Mouse (Mus musculus) erythroblast, embryonic 14.5 days (primary cell): Measurements from ENCODE around the gene Banp. TPM values are rescaled to one million over a fixed set of nuclear protein-coding genes. Genes with fewer than 3 reads are reported as not detected.
A peak's percentile ranks its signal among the peaks of the same experiment; 100 is the strongest.

Experiments used
- H3K27me3 ChIP-seq: 2 replicates; pipeline ENCODE4 v1.6.1; 2012; ENCODE audit warnings: inconsistent platforms; ENCODE audit not compliant: control insufficient read depth
- H3K36me3 ChIP-seq: 2 replicates; pipeline ENCODE4 v1.6.1; 2012; ENCODE audit warnings: mild to moderate bottlenecking, inconsistent platforms; ENCODE audit not compliant: control insufficient read depth
- H3K4me1 ChIP-seq: 2 replicates; pipeline ENCODE4 v1.6.1; 2012; ENCODE audit warnings: inconsistent platforms; ENCODE audit not compliant: control insufficient read depth
- H3K4me3 ChIP-seq: replicated peaks from 2 replicates; pipeline ENCODE3; 2012; ENCODE audit warnings: moderate library complexity, mild to moderate bottlenecking, inconsistent platforms
- H3K9me3 ChIP-seq: 2 replicates; pipeline ENCODE4 v1.6.1; 2012; ENCODE audit warnings: low read length, inconsistent platforms, mixed read lengths; ENCODE audit not compliant: control insufficient read depth
- GATA1 ChIP-seq: IDR thresholded peaks from 2 replicates; pipeline ENCODE4 v1.6.1; 2012; ENCODE audit warnings: low read length, inconsistent platforms, mixed read lengths
- TAL1 ChIP-seq: IDR thresholded peaks from 3 replicates; pipeline ENCODE4 v1.6.1; 2012; ENCODE audit warnings: low read length, inconsistent platforms, mixed read lengths
- polyA plus RNA-seq: library from polyadenylated mRNA; stranded (reverse); fragments of >175 nt; gene quantifications from 2 replicates; pipeline ENCODE4 v1.2.3, GENCODE M21; 2012

Gene Banp
- polyA plus RNA-seq, 1 experiment: 8.0 TPM

DNA sequence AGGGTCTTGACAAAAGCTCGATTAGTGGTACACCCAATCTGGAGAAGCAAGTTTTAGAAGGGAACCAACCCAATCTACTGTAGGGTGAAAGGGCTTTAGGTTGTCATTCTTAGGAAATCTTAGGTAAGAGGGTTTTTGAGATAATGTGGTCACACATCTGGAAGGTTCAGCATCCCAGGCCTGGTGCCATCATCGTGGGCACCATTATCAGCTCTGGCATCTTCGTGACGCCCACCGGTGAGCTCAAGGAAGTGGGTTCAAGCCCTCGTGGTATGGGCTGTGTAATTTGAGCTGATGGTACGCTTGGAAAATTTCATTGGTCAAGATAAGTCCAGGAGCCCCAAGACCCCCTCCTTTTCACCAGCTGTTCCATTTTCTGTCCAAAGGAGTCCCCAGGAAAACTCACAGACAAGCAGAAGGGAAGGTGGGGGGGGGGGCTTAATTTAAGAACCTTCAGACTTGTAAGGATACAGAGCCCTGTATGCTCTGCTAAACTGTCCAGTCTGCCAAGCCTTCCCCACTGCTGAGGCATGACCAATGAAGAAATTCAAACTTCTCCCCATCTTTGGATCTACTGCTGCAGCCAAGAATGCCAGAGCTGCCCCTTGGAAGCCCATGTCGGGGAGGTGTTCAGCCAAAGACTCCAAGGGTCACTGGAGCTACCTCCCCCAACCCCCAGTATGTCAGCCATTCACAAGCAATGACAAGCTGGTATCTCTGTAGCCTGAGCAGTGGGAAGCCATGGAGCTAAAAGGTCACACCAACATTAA is 41.0 kb upstream of the Banp start:
- H3K4me1 ChIP-seq: peaks cover 79% of the 10 kb centered on the region
- peak overlapping the region; percentile 100 for H3K4me3 ChIP-seq
- H3K27me3 ChIP-seq: no peaks in the 10 kb centered on the region
- no peaks in the 10 kb centered on the region for H3K9me3 ChIP-seq
- peak; percentile 44; the same call in 1 of the 2 replicates for TF ChIP-seq GATA1
- TF ChIP-seq TAL1: no peak
- H3K36me3 ChIP-seq: peaks cover 28% of the 10 kb centered on the region

DNA sequence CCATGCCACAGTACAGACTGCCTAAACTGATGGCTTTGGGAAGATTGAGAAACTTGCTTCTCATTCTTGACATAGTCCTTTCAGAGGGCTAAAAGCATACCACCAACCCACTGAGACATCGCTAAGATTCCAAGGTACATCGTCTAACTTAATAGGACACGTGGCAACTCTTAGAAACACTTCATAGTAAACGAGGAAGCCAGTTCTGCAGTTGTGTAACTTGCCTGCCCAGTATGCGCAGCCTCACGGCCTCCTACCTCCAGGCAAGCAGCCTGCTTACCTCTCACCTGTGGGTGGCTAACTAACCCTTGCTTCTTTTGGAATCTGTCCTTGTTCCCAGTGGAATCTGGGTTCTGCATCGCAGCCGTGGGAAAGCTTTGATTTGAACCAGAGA is 40.4 kb upstream of the Banp start:
- H3K27me3 ChIP-seq: no peaks in the 10 kb centered on the region
- peaks cover 73% of the 10 kb centered on the region for H3K4me1 ChIP-seq
- peaks cover 22% of the 10 kb centered on the region for H3K36me3 ChIP-seq
- no peak for TF ChIP-seq GATA1
- H3K4me3 ChIP-seq: no peak overlapping the region
- H3K9me3 ChIP-seq: no peaks in the 10 kb centered on the region

DNA sequence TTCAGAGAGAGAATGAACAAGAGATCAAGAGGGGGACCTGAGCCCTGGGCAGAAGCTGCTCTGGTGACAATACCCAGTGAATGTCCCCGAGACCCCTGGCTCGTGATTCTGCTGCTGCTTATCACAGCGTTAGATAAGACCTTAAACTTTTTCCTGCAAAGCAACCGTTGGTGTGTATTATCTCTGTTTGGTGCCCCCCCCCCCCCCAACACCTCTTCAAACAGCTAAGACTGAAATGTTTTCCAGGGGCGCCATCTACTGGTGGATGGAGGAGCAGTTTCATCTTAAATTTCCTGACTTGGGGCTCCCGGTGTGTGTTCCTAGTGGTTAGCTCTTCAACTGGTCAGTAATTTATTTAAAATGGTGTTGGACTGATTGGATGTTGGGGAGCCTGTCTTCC is 39.9 kb upstream of the Banp start:
- Histone ChIP-seq H3K27me3 (no peaks in the 10 kb centered on the region), H3K4me3 (no peak overlapping the region)

DNA sequence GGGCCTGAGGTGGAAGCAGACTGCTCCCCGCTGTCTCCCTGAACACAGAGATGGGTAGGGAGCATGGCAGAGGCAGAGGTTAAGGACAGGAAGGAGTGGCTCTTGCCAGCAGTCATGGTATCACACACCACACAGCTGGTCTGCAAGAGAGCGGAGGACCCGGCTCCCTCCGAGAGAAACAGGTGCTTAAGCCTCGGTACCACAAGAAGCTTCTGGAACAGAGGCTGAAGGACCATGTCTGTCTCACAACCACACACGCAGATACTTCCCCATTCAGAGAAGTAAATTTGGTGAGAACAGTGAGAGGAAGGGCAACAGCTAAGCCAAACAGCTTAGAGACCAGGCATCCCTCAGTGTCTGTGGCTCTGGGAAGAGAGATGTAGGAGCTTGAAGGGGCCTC is 38.1 kb upstream of the Banp start:
- TF ChIP-seq TAL1 (no peak), GATA1 (no peak)
- H3K4me3 ChIP-seq: no peak overlapping the region

More for the DNA sequence above, 39.9 kb upstream of the Banp start:
- peaks cover 68% of the 10 kb centered on the region for H3K4me1 ChIP-seq
- peaks cover 17% of the 10 kb centered on the region for H3K36me3 ChIP-seq
- TF ChIP-seq TAL1 (no peak), GATA1 (no peak)
- no peaks in the 10 kb centered on the region for H3K9me3 ChIP-seq

DNA sequence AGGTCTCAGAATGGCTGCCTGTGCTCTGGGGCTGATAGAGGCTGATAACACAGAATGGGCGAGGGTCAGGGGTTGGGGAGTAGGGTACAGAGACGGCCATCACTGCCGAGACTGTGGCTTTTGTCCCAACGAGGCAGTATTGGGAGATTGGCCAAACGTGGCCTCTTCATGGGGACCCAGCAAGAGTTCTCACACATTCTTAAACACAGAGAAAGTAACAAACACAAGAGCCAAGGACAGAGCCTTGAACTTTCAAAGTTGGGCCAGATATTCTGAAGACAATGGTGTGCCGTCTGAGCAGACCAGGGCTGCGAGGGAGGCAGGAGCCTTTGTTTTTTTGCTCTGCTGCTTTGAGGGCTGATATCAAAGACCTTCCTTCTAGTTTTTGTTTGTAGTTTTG is 37.6 kb upstream of the Banp start:
- H3K27me3 ChIP-seq: no peaks in the 10 kb centered on the region
- TF ChIP-seq TAL1 (no peak), GATA1 (no peak)
- no peak overlapping the region for H3K4me3 ChIP-seq
- H3K4me1 ChIP-seq: peaks cover 54% of the 10 kb centered on the region
- H3K9me3 ChIP-seq: no peaks in the 10 kb centered on the region
- H3K36me3 ChIP-seq: no peaks in the 10 kb centered on the region; the same call in 1 of the 2 replicates

More for the DNA sequence above, 38.1 kb upstream of the Banp start:
- H3K9me3 ChIP-seq: no peaks in the 10 kb centered on the region
- no peaks in the 10 kb centered on the region for H3K27me3 ChIP-seq
- peaks cover 54% of the 10 kb centered on the region for H3K4me1 ChIP-seq
- H3K36me3 ChIP-seq: no peaks in the 10 kb centered on the region; the same call in 1 of the 2 replicates

DNA sequence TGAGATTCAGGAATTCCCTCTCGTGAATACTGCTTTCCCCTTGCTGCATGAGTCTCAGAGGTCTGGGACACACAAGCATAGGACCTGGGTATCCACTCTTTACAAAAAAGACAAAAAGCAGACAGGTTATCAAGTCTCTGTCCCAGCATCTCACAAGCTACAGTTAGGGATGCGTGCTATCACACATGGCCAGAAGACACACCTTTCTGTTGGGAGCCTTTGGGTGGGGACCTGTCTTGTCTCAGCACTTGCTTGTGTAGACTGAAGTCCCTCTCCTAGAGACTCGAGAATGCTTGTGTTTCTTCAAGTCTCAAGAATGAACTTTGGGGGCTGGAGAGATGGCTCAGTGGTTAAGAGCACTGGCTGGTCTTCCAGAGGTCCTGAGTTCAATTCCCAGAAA is 36.7 kb upstream of the Banp start:
- TF ChIP-seq TAL1 (no peak), GATA1 (no peak)
- Histone ChIP-seq H3K9me3 (no peaks in the 10 kb centered on the region), H3K36me3 (no peaks in the 10 kb centered on the region), H3K27me3 (no peaks in the 10 kb centered on the region), H3K4me1 (peaks cover 49% of the 10 kb centered on the region), H3K4me3 (no peak overlapping the region)

DNA sequence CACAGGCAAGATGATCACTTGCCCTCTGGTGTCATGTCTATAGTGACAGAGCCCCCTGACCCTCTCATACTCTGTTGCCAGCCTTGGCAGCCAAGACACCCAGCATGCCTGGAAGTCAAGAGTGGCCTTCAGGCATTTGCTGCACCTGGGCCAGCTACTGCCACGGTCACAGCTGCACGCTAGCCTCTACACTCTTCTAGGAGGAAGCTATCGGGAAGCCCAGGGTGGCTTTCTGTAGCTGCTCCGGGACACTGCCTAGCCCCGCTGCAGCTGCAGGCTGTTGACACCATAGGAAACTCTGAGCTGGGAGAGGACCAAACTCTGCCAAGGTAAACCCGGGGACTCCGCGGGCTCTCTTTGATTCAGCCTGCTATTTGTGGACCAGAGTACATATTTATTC is 36.2 kb upstream of the Banp start:
- no peaks in the 10 kb centered on the region for H3K27me3 ChIP-seq
- no peak for TF ChIP-seq TAL1
- TF ChIP-seq GATA1: no peak
- no peaks in the 10 kb centered on the region for H3K36me3 ChIP-seq
- no peak overlapping the region for H3K4me3 ChIP-seq
- H3K4me1 ChIP-seq: peaks cover 43% of the 10 kb centered on the region
- no peaks in the 10 kb centered on the region for H3K9me3 ChIP-seq

DNA sequence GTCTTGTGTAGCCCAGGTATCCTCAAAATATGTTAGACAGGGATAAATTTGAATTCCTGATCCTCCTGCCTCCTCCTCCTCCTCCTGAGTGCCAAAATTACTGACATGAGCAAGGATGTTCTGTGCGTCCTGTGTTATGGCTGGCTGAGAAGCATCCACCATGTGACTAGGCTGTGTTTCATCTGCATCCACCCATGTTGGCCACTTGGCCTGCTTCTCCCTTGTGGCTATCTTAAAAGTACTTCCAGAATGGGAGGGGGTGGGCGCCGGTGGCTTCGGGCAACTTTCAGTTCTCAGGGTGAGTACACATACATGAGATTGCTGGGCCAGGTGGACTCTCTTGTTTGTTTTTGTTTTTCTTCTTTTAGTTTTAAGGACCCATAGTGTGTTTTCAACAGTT is 30.4 kb upstream of the Banp start:
- Histone ChIP-seq H3K4me3 (no peak overlapping the region), H3K9me3 (no peaks in the 10 kb centered on the region), H3K36me3 (no peaks in the 10 kb centered on the region; the same call in 1 of the 2 replicates), H3K27me3 (no peaks in the 10 kb centered on the region), H3K4me1 (no peaks in the 10 kb centered on the region; the same call in 1 of the 2 replicates)
- TF ChIP-seq TAL1 (no peak), GATA1 (no peak)

DNA sequence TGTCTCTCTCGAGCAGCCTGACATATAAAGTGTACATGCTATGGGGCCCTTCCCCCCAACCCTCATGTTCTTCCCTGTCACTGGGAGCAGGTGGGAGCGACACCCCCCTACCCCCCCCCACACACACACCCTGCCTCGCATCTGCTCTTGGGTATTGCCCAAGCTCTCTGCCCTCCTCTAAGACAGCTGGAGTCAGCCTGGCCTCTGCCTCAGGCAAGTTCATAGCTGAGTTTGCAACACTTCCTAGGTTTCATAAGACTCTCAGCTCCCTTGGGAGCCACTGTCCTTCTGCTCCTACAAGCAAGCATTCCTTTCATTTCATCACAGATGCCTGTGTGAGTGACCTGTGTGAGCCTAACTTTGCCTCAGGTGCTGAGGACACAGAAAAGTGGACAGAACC is 29.8 kb upstream of the Banp start:
- Histone ChIP-seq H3K36me3 (no peaks in the 10 kb centered on the region; the same call in 1 of the 2 replicates), H3K27me3 (no peaks in the 10 kb centered on the region), H3K9me3 (no peaks in the 10 kb centered on the region), H3K4me1 (no peaks in the 10 kb centered on the region), H3K4me3 (no peak overlapping the region)
- TF ChIP-seq TAL1: no peak
- TF ChIP-seq GATA1: no peak
